Mouse (Mus musculus) kidney, postnatal 10 days (tissue): ENCODE measurements around the gene Chid1.
"Not testable (repeated sequence)": the region's sequence is repeated elsewhere in the genome, so short reads cannot be mapped to it uniquely, and the experiment has no call there.

Experiments used
- DNase-seq: peaks from one replicate; pipeline ENCODE4 v3.0.0; 2021; ENCODE audit warnings: mixed read lengths

Gene Chid1

DNA sequence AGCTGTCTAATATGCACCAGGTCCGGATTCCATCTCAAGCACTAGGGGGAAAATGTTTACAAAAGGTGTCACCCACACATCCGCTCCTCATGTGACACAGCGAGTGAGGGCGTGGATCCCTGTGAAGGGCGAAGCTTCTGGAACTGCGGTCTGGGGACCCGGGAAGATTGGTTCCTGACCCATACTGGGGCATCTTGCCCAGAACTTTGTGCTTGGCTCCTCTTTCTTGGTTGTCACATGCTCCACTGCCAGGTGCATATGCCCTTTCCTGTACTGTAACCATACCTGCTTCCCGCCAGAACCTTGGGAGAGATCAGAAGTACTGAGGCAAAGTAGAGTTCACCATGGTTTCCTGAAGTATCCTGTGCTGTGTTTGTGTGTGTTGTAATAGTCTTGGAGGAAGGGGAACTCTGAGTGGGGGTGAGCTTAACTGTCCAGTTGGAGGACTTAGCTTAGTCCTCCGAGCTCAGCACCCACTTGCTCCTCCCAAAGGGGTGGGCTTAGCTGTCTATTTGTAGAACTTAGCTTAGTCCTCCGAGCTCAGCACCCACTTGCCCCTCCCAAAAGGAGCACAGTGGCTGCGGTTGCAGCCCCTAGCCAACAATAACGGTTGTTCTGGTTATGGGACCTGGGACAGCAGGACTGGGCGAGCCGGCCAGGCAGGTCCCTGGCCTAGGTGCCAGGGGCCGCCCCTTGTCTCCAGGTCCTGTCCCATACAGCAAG lies 79.1 kb downstream of the Chid1 start, which contains the start of gene Cracr2b:
Gene Cracr2b, plus strand, starts transcription at position 704 of the 723 bp plus-strand sequence.
- DNase-seq: peak; percentile 32

DNA sequence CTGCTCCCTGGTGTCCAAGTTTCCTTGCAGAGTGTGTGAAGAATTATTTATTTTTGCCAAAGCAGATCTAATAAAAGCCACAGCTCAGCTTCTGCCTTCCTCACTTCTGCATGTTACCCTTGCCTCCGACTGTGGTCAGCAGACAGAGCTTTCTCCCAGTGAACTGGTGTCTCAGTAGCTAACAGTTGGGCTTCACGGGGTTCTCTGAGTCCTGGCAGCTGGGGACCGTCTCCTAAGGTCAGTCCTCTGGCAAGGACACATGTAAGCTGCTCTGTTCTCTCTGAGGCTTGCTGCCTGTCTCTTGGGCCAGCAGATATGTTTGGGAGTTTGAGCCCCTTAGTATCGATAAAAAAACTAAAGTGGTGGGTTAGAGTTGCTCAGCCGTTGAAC lies 79.7 kb downstream of the Chid1 start:
- peak; percentile 56 for DNase-seq

DNA sequence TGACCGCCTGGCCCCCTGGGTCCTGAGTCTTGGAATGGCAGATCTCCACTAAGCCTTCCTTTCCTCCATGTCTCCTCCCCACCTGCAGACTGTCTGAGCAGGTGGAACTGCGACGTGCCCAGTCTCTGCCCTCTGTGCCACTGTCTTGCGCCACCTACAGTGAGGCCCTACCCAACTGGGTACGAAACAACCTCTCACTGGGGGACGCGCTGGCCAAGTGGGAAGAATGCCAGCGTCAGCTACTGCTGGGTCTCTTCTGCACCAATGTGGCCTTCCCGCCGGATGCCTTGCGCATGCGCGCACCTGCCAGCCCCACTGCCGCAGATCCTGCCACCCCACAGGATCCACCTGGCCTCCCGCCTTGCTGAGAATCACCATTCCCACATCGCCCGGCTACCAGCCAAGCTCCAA lies 80.4 kb downstream of the Chid1 start:
- DNase-seq: peak; percentile 33

DNA sequence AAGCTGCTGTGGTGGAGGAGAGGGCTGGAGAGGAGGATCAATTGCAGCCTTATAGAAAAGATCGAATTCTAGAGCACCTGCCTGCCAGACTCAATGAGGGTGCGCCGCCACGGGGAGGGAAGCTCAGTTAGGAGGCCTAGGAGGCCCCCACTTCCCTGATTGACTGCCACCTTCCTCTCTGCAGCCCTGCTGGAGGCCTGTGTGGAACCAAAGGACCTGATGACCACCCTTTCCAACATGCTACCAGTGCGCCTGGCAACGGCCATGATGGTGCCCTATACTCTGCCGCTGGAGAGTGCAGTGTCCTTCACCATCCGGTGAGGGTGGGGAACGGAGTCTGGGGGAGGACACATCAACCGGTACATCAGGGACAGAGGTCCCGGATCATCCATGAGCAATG lies 81.0 kb downstream of the Chid1 start:
- no peak for DNase-seq

DNA sequence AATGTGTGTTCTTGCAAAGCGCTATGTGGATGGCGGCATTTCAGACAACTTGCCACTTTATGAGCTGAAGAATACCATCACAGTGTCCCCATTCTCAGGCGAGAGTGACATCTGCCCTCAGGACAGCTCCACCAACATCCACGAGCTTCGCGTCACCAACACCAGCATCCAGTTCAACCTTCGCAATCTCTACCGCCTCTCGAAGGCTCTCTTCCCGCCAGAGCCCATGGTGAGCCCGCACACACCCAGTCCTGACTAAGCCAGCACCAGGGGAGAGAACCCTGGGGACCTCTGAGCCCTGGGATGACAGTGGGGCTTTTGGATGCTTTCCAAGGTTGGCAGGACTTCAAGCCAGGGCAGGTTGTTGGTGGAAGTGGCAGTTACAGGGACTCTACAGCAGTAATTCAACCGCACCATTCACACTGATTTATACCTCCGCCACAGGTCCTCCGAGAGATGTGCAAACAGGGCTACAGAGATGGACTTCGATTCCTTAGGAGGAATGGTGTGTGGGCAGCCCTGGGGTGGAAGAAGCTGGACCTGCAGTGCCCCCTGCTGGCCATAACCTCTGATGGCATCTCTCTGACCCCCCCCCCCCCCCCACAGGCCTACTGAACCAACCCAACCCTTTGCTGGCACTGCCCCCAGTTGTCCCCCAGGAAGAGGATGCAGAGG lies 81.5 kb downstream of the Chid1 start:
- DNase-seq: peak; percentile 76

DNA sequence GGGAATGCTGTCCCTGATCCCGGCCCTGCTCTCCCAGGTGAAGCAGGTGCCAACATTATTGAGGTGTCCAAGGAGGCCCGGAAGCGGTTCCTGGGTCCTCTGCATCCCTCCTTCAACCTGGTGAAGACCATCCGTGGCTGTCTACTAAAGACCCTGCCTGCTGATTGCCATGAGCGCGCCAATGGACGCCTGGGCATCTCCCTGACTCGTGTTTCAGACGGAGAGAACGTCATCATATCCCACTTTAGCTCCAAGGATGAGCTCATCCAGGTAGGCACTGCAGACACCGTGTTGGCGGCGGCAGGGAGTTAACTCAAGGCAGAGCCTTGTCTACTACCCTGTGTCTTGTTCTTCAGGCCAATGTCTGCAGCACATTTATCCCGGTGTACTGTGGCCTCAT lies 82.4 kb downstream of the Chid1 start:
- DNase-seq: peak; percentile 14

DNA sequence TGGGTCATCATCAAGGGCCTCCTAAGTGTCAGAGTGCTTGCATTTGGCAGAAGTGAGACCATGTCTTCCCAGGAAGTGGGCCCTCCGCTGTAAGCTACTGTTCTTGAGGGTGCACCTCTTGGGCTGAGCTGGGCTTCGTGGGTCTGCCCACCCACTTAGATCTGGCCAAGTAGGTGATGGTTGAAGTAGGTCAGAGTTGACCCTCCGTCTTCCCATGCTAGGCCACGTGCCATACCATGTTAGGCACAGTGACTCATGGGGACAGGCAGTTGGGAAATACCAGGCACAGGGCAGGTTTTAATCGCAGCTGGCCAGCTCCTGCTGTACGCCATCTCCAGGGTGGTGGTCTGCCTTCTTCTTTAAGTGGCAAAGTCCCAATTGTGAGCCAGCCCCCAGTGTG lies 82.9 kb downstream of the Chid1 start:
- DNase-seq: peak; percentile 18

DNA sequence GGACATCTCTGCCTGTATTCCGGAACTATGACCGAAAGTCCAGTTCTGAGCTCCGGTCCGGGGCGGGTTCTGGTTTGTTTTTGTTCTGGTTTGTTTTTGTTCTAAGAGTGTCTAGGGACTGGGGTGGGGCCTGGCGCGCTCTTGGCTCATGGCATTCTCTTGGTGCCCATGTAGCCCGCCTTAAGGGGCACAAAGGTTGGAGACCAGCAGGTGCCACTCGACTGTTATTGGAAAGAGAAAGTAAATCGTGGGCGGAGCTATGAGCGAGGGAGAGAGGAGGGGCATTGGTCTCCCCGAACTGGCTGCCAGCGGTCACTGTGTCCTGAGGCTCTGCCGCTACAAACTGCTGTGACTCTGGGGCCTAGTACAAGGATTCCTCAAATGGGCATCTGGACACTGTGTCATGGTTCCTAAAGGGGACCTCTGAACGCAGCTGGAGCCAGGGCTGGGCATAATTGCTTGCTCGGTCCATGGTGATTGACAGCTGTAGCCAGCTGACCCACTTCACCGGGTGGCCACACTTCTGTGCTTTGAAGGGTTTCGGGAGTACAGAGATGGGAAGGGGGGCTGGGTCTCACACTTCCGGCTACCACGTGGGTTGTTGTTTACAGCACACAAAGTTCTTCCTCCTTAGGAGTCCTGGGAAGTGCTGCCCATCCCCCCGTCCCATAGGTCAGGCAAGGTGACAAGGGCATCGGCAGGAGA lies 83.9 kb downstream of the Chid1 start:
- DNase-seq: peak; percentile 83

DNA sequence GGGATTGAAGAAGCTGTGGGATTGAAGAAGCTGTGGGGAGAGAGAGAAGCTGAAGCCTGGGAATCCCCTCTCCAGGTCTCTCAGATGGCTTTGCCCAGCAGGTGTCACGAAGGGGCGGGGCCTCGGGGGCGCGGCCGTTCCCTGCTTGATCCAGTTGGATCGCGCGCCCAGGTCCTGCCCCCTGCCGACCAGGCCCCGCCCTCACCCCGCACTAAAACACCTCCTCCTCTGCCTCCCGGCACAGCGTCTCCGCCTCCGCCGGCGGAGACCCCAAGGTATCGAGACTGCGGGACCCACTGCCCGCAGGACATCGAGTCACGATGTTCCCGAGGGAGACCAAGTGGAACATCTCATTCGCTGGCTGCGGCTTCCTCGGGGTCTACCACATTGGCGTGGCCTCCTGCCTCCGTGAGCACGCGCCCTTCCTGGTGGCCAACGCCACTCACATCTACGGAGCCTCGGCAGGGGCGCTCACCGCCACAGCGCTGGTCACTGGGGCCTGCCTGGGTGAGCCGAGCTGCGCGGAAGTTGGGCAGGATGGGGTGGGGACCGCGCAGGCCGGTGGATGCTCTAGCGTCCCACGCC lies 84.6 kb downstream of the Chid1 start, which contains the start of gene Pnpla2:
Gene Pnpla2, plus strand, starts transcription at position 232 of the 585 bp plus-strand sequence.
- DNase-seq: peak; percentile 99

DNA sequence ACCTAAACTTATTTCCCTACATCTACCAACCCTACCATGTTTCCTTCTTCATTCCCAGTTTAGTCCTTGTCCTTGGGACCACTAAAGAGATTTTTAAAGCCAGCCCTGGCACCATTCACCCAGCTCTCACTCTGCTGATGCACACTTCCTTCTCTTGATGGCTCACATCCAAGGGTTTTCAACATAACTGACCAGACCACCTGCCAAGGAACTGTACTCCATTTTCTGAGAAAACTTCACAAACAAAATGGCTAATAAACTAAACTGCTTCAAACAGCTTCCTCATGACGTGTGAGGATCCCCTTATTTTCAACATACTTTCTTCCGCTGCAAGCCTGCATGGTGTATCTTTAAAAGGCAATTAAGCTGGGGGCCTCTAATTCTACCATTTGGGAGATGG lies 86.0 kb downstream of the Chid1 start:
- DNase-seq: no peak

DNA sequence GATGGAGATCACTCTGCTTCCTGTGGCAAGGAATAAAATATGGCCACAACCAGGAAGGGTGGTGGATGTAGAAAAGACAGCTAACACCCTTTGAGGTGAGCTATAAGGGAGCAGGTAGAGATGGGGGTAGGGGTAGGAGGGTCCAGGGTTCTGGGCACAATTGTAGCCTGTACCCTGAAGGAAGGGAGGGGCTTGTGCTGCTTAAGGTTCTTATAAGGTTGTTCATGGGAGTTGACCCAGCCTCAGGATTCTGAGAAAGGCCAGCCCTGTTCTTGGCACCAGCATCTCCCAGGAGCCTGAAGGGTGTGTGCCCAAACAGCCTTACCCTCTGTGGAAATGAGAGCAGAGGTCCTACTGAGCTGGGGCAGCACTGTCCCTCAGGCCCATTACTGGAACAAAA lies 87.7 kb downstream of the Chid1 start:
- no peak for DNase-seq

DNA sequence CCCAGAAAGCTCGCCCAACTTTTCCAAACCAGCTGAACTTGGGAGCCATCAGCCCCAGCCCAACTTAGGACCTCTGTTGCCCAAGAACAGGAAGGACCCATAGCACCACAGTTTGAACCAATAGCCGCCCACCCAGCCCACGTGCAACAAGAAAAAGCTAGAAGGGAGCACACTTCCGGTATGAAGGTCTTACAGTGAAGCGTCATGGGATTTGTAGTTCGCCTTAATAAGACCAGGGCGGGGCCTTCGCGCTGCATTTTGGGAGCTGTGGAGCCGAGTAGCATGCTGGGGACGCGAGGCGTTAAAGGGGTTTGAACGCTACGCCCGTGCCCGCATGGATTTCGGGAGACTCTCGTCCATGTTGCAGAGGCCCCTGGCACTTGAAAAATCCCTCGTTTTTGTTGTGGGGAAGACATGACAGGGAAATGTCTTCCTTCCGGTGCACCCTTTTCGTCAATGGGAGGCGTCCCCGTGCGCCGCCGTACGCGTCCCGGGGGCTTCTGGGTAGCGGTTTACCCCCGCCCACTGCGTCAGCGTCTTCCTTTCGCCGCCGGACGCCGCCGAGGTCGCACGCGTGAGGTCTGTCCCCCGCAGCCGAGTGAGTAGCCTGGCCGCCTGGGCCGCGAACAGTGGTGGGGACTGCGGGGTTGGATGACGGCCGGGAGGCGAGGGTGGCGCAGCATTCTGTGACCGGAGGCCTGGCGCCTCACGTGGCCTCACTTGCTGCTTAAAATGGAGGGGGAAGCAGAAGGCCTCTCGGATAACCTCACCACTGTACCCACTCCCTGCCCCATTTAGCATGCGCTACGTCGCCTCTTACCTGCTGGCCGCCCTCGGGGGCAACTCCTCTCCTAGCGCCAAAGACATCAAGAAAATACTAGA lies 92.3 kb downstream of the Chid1 start, which contains the start of gene Rplp2:
Gene Rplp2, plus strand, starts transcription at position 261 of the 882 bp plus-strand sequence.
- DNase-seq: peak; percentile 96

DNA sequence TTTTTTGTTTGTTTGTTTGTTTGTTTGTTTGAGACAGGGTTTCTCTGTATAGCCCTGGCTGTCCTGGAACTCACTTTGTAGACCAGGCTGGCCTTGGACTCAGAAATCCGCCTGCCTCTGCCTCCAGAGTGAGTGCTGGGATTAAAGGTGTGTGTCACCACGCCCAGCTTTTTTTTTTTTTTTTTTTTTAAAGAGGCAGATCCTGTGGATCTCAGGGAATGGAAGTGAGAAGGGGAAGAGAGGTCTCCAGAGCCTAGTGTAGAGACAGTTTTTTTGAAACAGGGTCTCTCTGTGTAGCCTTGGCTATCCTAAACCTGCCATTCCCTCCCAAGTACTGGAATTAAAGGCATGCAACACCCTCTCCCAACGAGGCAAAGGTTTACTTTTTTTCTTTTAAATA lies 93.3 kb downstream of the Chid1 start:
- not testable (repeated sequence) for DNase-seq

DNA sequence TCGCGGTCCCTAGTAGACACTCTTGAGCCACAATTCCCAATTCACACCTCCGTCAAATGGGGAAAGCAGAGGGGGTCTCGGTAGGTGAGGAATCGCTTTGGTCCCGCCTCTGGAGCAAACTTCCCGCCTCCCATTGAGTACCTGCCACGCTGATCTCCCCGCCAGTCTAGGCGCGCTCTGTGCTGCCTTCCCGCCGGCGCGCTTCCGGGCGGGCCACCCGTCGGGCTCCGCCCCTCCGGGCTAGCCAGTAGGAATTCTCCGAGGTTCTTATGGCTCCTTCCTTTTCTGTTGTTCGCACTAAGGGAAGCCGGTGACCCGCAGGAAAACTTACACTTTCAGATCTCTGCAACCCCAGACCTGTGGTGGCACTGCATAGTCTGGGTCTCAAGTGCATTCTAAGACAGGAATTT lies 95.8 kb downstream of the Chid1 start, which contains the start of gene Pidd1:
Gene Pidd1, minus strand, starts transcription at position 198 of the 410 bp plus-strand sequence.
- DNase-seq: peak; percentile 84
